Mouse (Mus musculus) G1E (cell line): ENCODE results near the gene Park7. TPM values are rescaled to one million over a fixed set of nuclear protein-coding genes. Genes with fewer than 3 reads are reported as not detected.

Source experiments
- ATAC-seq: 2 replicates; pipeline ENCODE4 v1.8.0; 2016; ENCODE audit warnings: mild to moderate bottlenecking; ENCODE audit not compliant: insufficient number of reproducible peaks, poor library complexity, low FRiP score, severe bottlenecking; ENCODE audit errors: extremely low read depth
- DNase-seq: peaks from one replicate; pipeline ENCODE4 v3.0.0; 2012; ENCODE audit warnings: low spot score
- H3K27me3 ChIP-seq: 2 replicates; pipeline ENCODE4 v1.6.1; 2012; ENCODE audit warnings: mild to moderate bottlenecking, low read length, inconsistent platforms; ENCODE audit not compliant: insufficient read depth
- H3K36me3 ChIP-seq: replicated peaks from 2 replicates; pipeline ENCODE3; 2012; ENCODE audit warnings: mild to moderate bottlenecking, inconsistent platforms
- H3K4me1 ChIP-seq: 2 replicates; pipeline ENCODE4 v1.6.1; 2012; ENCODE audit warnings: low read depth, low read length, inconsistent platforms, mixed read lengths; ENCODE audit not compliant: insufficient read depth
- H3K4me3 ChIP-seq: 2 replicates; pipeline ENCODE4 v1.5.1; 2012; ENCODE audit warnings: low read depth, mild to moderate bottlenecking, inconsistent platforms, low read length, moderate library complexity, mixed read lengths
- H3K9me3 ChIP-seq: replicated peaks from 2 replicates; pipeline ENCODE4 v1.6.1; 2012; ENCODE audit warnings: inconsistent platforms
- CTCF ChIP-seq: IDR thresholded peaks from 2 replicates; pipeline ENCODE4 v1.5.1; 2012; ENCODE audit warnings: low read depth, low read length, inconsistent platforms, mixed read lengths
- GATA1 ChIP-seq: IDR thresholded peaks from 2 replicates; pipeline ENCODE4 v1.6.1; 2012; ENCODE audit warnings: borderline replicate concordance, low read length, inconsistent platforms, mixed read lengths
- GATA2 ChIP-seq: IDR thresholded peaks from 2 replicates; pipeline ENCODE4 v1.6.1; 2012; ENCODE audit warnings: low read depth, low read length, inconsistent platforms, borderline replicate concordance
- POLR2AphosphoS5 ChIP-seq: IDR thresholded peaks from 2 replicates; pipeline ENCODE4 v1.6.1; 2012; ENCODE audit warnings: low read depth, low read length, inconsistent platforms; ENCODE audit not compliant: insufficient replicate concordance
- TAL1 ChIP-seq: conservative IDR thresholded peaks from 2 replicates; pipeline ENCODE4 v1.6.1; 2012; ENCODE audit warnings: low read depth, low read length, inconsistent platforms, mixed read lengths
- polyA plus RNA-seq: library from polyadenylated mRNA; stranded (reverse); fragments of >175 nt; gene quantifications from 2 replicates; pipeline ENCODE4 v1.2.3, GENCODE M21; 2012
- total RNA-seq, 2 experiments: library from RNA; stranded (forward) in 1 of 2; stranded (reverse) in 1 of 2; fragments of 200-1000 nt in 1 of 2; fragments of >200 nt in 1 of 2; fragmentation: Nextera tagmentation in 1 of 2; gene quantifications; 2 replicates each; pipeline ENCODE4 v1.2.3; 2014 to 2017

The Park7 gene
- total and polyA plus RNA-seq, 3 experiments = 204 to 398 (median 342) TPM

DNA sequence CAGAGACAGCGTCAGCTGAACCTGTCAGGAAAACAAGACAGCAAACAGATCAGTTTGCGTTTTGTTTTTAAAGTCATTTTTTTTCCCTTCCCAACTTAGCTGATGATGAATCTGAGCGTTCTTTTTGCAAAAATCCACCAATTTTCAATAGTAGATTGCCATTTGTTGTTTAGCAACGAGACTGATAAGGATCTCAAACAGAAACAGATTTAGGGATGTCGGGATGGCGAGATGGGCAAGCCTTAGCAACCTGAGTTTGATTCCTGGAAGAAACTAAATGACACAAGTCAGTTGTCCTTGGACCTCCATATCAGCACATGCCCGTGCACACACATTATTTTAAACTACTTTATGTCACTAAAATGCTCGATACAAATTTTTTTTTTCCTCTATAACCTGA is 41.6 kb downstream of the Park7 start:
- no peak for TF ChIP-seq GATA1
- no peak for TF ChIP-seq POLR2AphosphoS5
- TF ChIP-seq TAL1 = no peak
- TF ChIP-seq GATA2 = no peak
- TF ChIP-seq CTCF = no peak
- Histone ChIP-seq H3K4me3 (no peak overlapping the region), H3K4me1 (no peaks in the 10 kb centered on the region), H3K9me3 (no peaks in the 10 kb centered on the region), H3K36me3 (no peaks in the 10 kb centered on the region), H3K27me3 (peaks cover 9% of the 10 kb centered on the region)
- DNase-seq (no peak), ATAC-seq (no peak)

DNA sequence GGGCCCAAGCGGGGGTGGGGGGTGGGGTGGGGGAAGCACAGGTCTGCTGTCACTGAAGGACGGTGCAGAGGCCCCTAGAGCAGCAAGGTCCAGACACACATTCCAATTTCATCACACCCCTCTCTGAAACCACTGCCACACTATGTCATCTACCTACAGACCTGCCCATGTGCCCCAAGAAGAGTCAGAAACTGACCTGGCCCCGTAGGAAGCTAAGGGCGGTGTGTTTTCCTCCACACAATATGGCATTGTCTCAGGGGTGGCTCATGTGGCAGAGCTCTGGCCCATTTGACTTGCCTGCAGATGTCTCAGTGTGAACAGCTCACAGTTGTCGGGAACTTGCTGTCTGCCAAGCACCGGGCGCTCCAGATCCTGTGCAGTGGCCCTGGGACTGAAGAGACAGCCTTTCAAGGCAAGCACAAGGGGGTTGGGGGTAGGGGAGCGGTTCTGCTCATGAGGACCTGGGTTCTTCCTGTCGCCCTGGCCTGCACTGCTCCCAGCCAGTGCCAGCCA is 42.0 kb downstream of the Park7 start:
- DNase-seq (no peak), ATAC-seq (no peak)
- no peak for TF ChIP-seq POLR2AphosphoS5
- TF ChIP-seq GATA2 = no peak
- TF ChIP-seq TAL1 = no peak
- no peak for TF ChIP-seq CTCF
- no peak for TF ChIP-seq GATA1
- Histone ChIP-seq H3K27me3 (peaks cover 9% of the 10 kb centered on the region), H3K36me3 (no peaks in the 10 kb centered on the region), H3K4me3 (no peak overlapping the region), H3K4me1 (no peaks in the 10 kb centered on the region), H3K9me3 (no peaks in the 10 kb centered on the region)

DNA sequence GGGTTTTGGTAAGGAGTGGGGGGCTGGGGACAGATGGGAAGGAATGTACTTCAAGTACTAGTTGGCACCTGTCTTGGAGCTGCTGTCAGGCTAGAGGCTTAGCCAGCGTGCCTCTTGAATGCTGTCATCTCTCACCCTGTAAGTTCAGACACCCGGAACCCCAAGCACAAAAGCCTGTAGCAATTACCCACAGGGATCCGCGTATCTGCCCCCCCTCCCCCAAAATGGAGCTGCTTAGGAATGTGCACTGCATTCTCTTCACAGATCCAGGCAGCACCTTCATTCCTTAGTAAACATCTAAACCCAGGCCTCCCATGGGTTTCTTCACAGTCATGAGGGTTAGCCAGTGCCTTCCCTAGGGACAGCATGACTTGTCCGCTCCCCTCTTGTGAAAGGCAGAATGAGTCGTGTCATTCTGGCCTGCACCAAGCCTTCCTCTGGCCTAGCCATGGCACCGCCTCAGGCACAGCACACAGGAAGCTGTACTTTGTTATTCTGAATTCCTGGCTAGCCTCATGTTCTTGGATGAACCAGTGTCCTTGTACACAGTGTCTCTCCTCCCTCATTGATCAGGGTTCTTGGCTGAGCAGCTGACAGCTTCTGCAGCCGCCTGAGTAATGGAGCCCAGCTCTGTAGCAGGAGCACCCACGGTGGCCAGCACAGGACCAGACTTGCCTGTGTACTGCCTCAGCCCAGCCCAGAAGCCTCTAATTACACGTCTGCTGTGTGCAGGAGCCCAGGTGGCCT is 42.7 kb downstream of the Park7 start:
- TF ChIP-seq GATA1 (no peak), GATA2 (no peak), POLR2AphosphoS5 (no peak), CTCF (no peak), TAL1 (no peak)
- DNase-seq (no peak), ATAC-seq (no peak)
- no peak overlapping the region for H3K4me3 ChIP-seq
- H3K27me3 ChIP-seq = peaks cover 9% of the 10 kb centered on the region
- H3K4me1 ChIP-seq = no peaks in the 10 kb centered on the region
- no peaks in the 10 kb centered on the region for H3K36me3 ChIP-seq
- H3K9me3 ChIP-seq = no peaks in the 10 kb centered on the region

DNA sequence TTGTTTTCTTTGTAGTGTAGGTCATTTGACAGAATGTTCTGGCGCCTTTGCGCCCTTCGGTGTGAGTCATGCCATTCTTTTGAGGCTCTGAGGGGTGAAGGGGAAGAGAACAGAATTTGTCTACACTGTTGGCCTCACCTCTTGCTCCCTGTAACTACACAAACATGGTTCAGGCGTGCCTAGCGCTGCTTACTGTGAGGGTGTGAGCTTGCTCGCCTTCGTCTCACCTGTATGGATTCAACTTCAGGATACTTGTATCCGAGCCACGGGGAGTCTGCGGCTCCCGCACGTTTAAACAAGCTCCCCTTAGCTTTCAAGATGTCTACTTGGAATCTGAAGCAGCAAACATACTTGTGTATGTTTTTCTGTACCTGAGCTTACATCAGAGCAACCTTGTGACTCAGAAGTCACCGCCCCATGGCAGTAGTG is 43.3 kb downstream of the Park7 start:
- Histone ChIP-seq H3K4me1 (no peaks in the 10 kb centered on the region; the same call in 1 of the 2 replicates), H3K27me3 (peaks cover 9% of the 10 kb centered on the region), H3K9me3 (no peaks in the 10 kb centered on the region), H3K36me3 (no peaks in the 10 kb centered on the region), H3K4me3 (no peak overlapping the region)
- ATAC-seq (no peak), DNase-seq (no peak)
- TF ChIP-seq POLR2AphosphoS5 (no peak), GATA2 (no peak), CTCF (no peak), GATA1 (no peak), TAL1 (no peak)

DNA sequence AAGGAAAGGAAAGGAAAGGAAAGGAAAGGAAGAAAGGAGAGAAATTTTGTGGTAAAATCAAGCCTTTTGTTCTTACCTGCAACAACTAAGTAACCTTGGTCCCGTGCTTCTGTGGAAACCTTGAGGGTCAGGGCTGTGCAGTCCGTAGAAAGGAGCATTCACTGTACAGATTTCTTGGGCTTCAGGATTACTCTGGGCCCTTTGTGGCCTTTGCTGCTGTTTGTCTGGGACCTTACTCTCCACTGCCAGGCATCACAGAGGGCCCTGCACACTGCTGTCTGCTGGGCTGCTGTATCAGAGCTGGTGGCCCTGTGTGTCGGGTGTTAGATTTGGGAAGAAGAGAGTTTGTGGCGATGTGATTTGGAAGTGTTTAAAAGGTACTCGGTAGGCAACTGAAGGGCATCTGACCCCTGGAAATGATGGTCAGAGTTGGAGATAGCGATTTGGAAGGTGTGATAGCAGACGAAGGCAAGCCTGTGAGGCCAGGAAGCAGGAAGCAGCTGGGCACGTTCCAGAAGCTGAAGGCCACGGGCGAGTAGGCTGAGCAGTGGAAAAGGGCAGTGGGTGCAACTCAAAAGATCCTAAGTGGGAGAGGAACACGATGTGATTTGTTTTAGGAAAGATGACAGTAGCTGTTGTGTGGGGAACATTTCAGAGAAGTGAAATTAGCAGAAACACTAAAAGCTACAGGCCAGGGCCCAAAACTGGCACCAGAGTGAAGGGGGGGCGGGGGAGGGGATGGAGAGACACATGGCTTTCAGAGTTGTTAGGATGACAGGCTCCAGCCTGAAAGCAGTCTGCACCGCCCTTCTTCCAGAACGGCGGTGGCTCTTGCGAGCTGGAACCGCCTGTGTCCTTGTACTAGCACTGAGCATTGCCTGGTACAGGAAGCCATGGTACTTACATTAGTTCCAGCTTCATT is 44.7 kb downstream of the Park7 start:
- DNase-seq = no peak

DNA sequence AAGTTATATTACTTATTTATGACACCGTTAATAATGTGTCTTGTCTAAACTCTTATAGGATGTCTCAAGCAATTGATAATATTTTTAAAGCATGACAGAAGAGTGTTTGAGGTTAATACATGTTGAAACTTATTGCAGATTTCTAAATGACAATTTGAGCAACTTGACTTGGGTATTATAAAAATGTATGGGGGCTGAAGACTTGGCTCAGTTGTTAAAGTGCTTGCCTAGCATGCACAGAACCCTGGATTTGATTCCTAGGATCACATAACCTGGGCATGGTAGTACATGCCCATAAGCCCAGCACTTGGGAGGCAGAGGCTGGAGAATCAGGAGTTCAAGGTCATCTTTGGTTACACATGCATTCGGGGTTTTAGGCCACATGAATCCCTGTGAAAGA is 45.4 kb downstream of the Park7 start:
- no peak for ATAC-seq
- DNase-seq = no peak

More for the DNA sequence above, 44.7 kb downstream of the Park7 start:
- Histone ChIP-seq H3K4me3 (no peak overlapping the region), H3K27me3 (peaks cover 9% of the 10 kb centered on the region), H3K36me3 (no peaks in the 10 kb centered on the region), H3K9me3 (no peaks in the 10 kb centered on the region), H3K4me1 (peaks cover 2% of the 10 kb centered on the region; the same call in 1 of the 2 replicates)
- TF ChIP-seq GATA1 (no peak), POLR2AphosphoS5 (no peak), CTCF (no peak), GATA2 (no peak), TAL1 (no peak)
- ATAC-seq = no peak

More for the DNA sequence above, 45.4 kb downstream of the Park7 start:
- peaks cover 11% of the 10 kb centered on the region for H3K27me3 ChIP-seq
- no peak overlapping the region for H3K4me3 ChIP-seq
- peaks cover 2% of the 10 kb centered on the region; the same call in 1 of the 2 replicates for H3K4me1 ChIP-seq
- TF ChIP-seq GATA1 = no peak
- TF ChIP-seq TAL1 = no peak
- TF ChIP-seq CTCF = no peak
- no peak for TF ChIP-seq GATA2
- H3K9me3 ChIP-seq = no peaks in the 10 kb centered on the region
- H3K36me3 ChIP-seq = no peaks in the 10 kb centered on the region
